Mouse (Mus musculus) CH12.LX (cell line): ENCODE measurements around the gene Doc2g. TPM values are rescaled to one million over a fixed set of nuclear protein-coding genes. Genes with fewer than 3 reads are reported as not detected.
"Not testable (repeated sequence)": the region's sequence is repeated elsewhere in the genome, so short reads cannot be mapped to it uniquely, and the experiment has no call there.

Experiments used
- DNase-seq: peaks from one replicate; pipeline ENCODE4 v3.0.0-alpha.2; 2013; ENCODE audit errors: extremely low read depth
- H3K27ac ChIP-seq: 2 replicates; pipeline ENCODE4 v1.5.1; 2012; ENCODE audit warnings: low read depth, mild to moderate bottlenecking, control low read depth, moderate library complexity; ENCODE audit not compliant: insufficient read depth
- H3K27me3 ChIP-seq: replicated peaks from 2 replicates; pipeline ENCODE3; 2012; ENCODE audit warnings: inconsistent platforms
- H3K36me3 ChIP-seq, 2 experiments: replicated peaks in 1 of 2; 2 replicates each; pipeline versions ENCODE3 to v1.6.1; 2012; ENCODE audit warnings: inconsistent platforms in 1 of 2, low read length in 1 of 2, mild to moderate bottlenecking in 1 of 2, mixed read lengths in 1 of 2, moderate library complexity in 1 of 2; ENCODE audit not compliant: control insufficient read depth in 1 of 2, insufficient read depth in 1 of 2
- H3K4me1 ChIP-seq, 2 experiments: 2 replicates each; pipeline ENCODE4 v1.6.1; 2012; ENCODE audit warnings: inconsistent platforms in 1 of 2, moderate library complexity in 1 of 2; ENCODE audit not compliant: insufficient read depth in 2 of 2, control insufficient read depth in 1 of 2
- H3K4me2 ChIP-seq: 2 replicates; pipeline ENCODE4 v1.6.1; 2012; ENCODE audit warnings: low read depth, mild to moderate bottlenecking, control low read depth; ENCODE audit not compliant: poor library complexity, insufficient read depth, severe bottlenecking
- H3K4me3 ChIP-seq, 3 experiments: fragments of 150-350 bp in 1 of 3; sonication (generic) in 1 of 3; replicated peaks in 1 of 3; 2 replicates each; pipeline versions ENCODE3 to v1.5.1; 2011 to 2012; ENCODE audit warnings: low read depth in 2 of 3, low read length in 2 of 3, mild to moderate bottlenecking in 2 of 3, moderate library complexity in 2 of 3, control low read depth in 1 of 3, improper control_type of control experiment in 1 of 3, inconsistent platforms in 1 of 3, mixed read lengths in 1 of 3; ENCODE audit not compliant: poor library complexity in 1 of 3
- H3K79me2 ChIP-seq: replicated peaks from 2 replicates; pipeline ENCODE4 v1.6.1; 2012; ENCODE audit warnings: mild to moderate bottlenecking, moderate library complexity; ENCODE audit not compliant: control insufficient read depth, poor library complexity, insufficient read depth, severe bottlenecking; ENCODE audit errors: extremely low read depth
- H3K9ac ChIP-seq: 2 replicates; pipeline ENCODE4 v1.6.1; 2012; ENCODE audit warnings: low read depth, mild to moderate bottlenecking, control low read depth, moderate library complexity; ENCODE audit not compliant: insufficient read depth
- H3K9me3 ChIP-seq: replicated peaks from 2 replicates; pipeline ENCODE3; 2012; ENCODE audit warnings: low read length, inconsistent platforms, mixed read lengths
- BHLHE40 ChIP-seq: IDR thresholded peaks from 2 replicates; pipeline ENCODE4 v1.6.1; 2011; ENCODE audit warnings: mild to moderate bottlenecking, low read depth, low read length, improper control_type of control experiment
- CHD1 ChIP-seq: IDR thresholded peaks from 2 replicates; pipeline ENCODE4 v1.6.1; 2012; ENCODE audit warnings: low read depth, low read length, improper control_type of control experiment, inconsistent platforms
- E2F4 ChIP-seq: IDR thresholded peaks from 2 replicates; pipeline ENCODE4 v1.6.1; 2011; ENCODE audit warnings: low read depth, low read length, improper control_type of control experiment; ENCODE audit not compliant: insufficient replicate concordance
- EP300 ChIP-seq: IDR thresholded peaks from 2 replicates; pipeline ENCODE4 v1.6.1; 2011; ENCODE audit warnings: low read length, improper control_type of control experiment
- ETS1 ChIP-seq: conservative IDR thresholded peaks from 2 replicates; pipeline ENCODE4 v1.6.1; 2012; ENCODE audit warnings: low read depth, mild to moderate bottlenecking, inconsistent platforms, low read length, improper control_type of control experiment, moderate library complexity
- HCFC1 ChIP-seq: IDR thresholded peaks from 2 replicates; pipeline ENCODE4 v1.6.1; 2012; ENCODE audit warnings: low read depth, mild to moderate bottlenecking, inconsistent platforms, low read length, improper control_type of control experiment
- JUN ChIP-seq: IDR thresholded peaks from 2 replicates; pipeline ENCODE4 v1.6.1; 2011; ENCODE audit warnings: low read depth, mild to moderate bottlenecking, low read length, improper control_type of control experiment, moderate library complexity; ENCODE audit not compliant: insufficient read depth
- JUND ChIP-seq: conservative IDR thresholded peaks from 2 replicates; pipeline ENCODE4 v1.6.1; 2011; ENCODE audit warnings: low read depth, low read length, improper control_type of control experiment
- KAT2A ChIP-seq: IDR thresholded peaks from 2 replicates; pipeline ENCODE4 v1.6.1; 2012; ENCODE audit warnings: low read length, improper control_type of control experiment, inconsistent platforms; ENCODE audit not compliant: insufficient replicate concordance
- MAX ChIP-seq: IDR thresholded peaks from 2 replicates; pipeline ENCODE4 v1.6.1; 2011; ENCODE audit warnings: low read length, improper control_type of control experiment
- MXI1 ChIP-seq: IDR thresholded peaks from 2 replicates; pipeline ENCODE4 v1.6.1; 2011; ENCODE audit warnings: mild to moderate bottlenecking, low read depth, low read length, improper control_type of control experiment
- PAX5 ChIP-seq: IDR thresholded peaks from 2 replicates; pipeline ENCODE4 v1.6.1; 2012; ENCODE audit warnings: low read length, inconsistent platforms, mixed read lengths
- POLR2A ChIP-seq: IDR thresholded peaks from 2 replicates; pipeline ENCODE4 v1.6.1; 2011; ENCODE audit warnings: low read depth, mild to moderate bottlenecking, improper control_type of control experiment, low read length
- RAD21 ChIP-seq: IDR thresholded peaks from 2 replicates; pipeline ENCODE4 v1.6.1; 2011; ENCODE audit warnings: low read depth, mild to moderate bottlenecking, low read length, improper control_type of control experiment, moderate library complexity
- RCOR1 ChIP-seq: conservative IDR thresholded peaks from 2 replicates; pipeline ENCODE4 v1.6.1; 2012; ENCODE audit warnings: low read depth, mild to moderate bottlenecking, inconsistent platforms, low read length, improper control_type of control experiment
- SMC3 ChIP-seq: IDR thresholded peaks from 2 replicates; pipeline ENCODE4 v1.6.1; 2011; ENCODE audit warnings: low read depth, low read length, improper control_type of control experiment
- TBP ChIP-seq: conservative IDR thresholded peaks from 2 replicates; pipeline ENCODE4 v1.6.1; 2011; ENCODE audit warnings: low read depth, low read length, improper control_type of control experiment
- TCF12 ChIP-seq: IDR thresholded peaks from 2 replicates; pipeline ENCODE4 v1.6.1; 2014; ENCODE audit warnings: low read depth, mild to moderate bottlenecking, inconsistent platforms, low read length, improper control_type of control experiment
- USF1 ChIP-seq: IDR thresholded peaks from 2 replicates; pipeline ENCODE4 v1.6.1; 2014; ENCODE audit warnings: low read depth, mild to moderate bottlenecking, inconsistent platforms, low read length, improper control_type of control experiment
- ZNF384 ChIP-seq: IDR thresholded peaks from 2 replicates; pipeline ENCODE4 v1.6.1; 2012; ENCODE audit warnings: low read depth, low read length, improper control_type of control experiment, inconsistent platforms
- dilution Hi-C: fragments of 300-500 bp; cut with MboI; formaldehyde crosslinking; loops from 2 replicates; pipeline ENCODE4 v1.14.3; 2020; ENCODE audit warnings: low sequenced_read_pairs; ENCODE audit not compliant: extremely low pct_unique_long_range_greater_than_20kb, extremely low pct_ligation_motif_present
- in situ Hi-C: fragments of 300-500 bp; cut with MboI; formaldehyde crosslinking; loops from 3 replicates; pipeline ENCODE4 v1.14.3; 2019; ENCODE audit warnings: low sequenced_read_pairs, low pct_ligation_motif_present, low pct_unique_long_range_greater_than_20kb, mixed read lengths
- polyA plus RNA-seq: library from polyadenylated mRNA; unstranded; fragments of >175 nt; gene quantifications from 2 replicates; pipeline ENCODE4 v1.2.1, GENCODE M21; 2012; ENCODE audit warnings: low read depth; ENCODE audit not compliant: insufficient read length
- total RNA-seq, 2 experiments: library from RNA; depleted of rRNA; stranded (reverse); fragments of 300-350 nt in 1 of 2; fragments of >200 nt in 1 of 2; gene quantifications; 2 replicates each; pipeline ENCODE4 v1.2.3; 2012 to 2014

Doc2g gene
- total and polyA plus RNA-seq, 3 experiments = 2.1 to 6.4 (median 5.2) TPM

- Histone ChIP-seq H3K27me3 (no peaks in the 10 kb centered on the region), H3K79me2 (no peaks in the 10 kb centered on the region), H3K27ac (no peak overlapping the region), H3K36me3 (no peaks in the 10 kb centered on the region), H3K9ac (no peak overlapping the region), H3K4me3 (no peak overlapping the region), H3K4me1 (peaks cover 2 to 9% of the 10 kb centered on the region in 2 experiments; a peak in 3 of 4 replicates), H3K4me2 (no peak overlapping the region), H3K9me3 (no peaks in the 10 kb centered on the region)
- dilution Hi-C loops (no loop called here), in situ Hi-C loops (no loop called here)
- DNase-seq = no peak
- TF ChIP-seq KAT2A (no peak), POLR2A (no peak), ZNF384 (no peak), CHD1 (no peak), TBP (no peak), EP300 (no peak), MAX (no peak), USF1 (no peak), E2F4 (no peak), TCF12 (no peak), SMC3 (no peak)
These were observed 47.3 kb upstream of the Doc2g start for GRCm38 (mm10) chr19:3955804-3956203.

- H3K9ac ChIP-seq, H3K36me3 ChIP-seq, DNase-seq, H3K27me3 ChIP-seq, H3K9me3 ChIP-seq, H3K4me3 ChIP-seq, H3K4me1 ChIP-seq, dilution Hi-C loops, H3K27ac ChIP-seq, H3K79me2 ChIP-seq, in situ Hi-C loops, H3K4me2 ChIP-seq: not testable (repeated sequence)
These were observed 45.6 kb upstream of the Doc2g start for GRCm38 (mm10) chr19:3957296-3958036.

- Histone ChIP-seq H3K27me3 (no peaks in the 10 kb centered on the region), H3K4me2 (no peak within 1 kb of the TSS), H3K9me3 (no peaks in the 10 kb centered on the region), H3K27ac (no peak within 1 kb of the TSS), H3K4me3 (no peak within 1 kb of the TSS), H3K36me3 (no peaks in the 10 kb centered on the region), H3K9ac (no peak within 1 kb of the TSS), H3K4me1 (peaks cover 2 to 9% of the 10 kb centered on the region in 2 experiments; a peak in 2 of 4 replicates), H3K79me2 (no peaks in the 10 kb centered on the region)
- dilution Hi-C loops = no loop called here
- no peak for DNase-seq
- TF ChIP-seq JUND (no peak), USF1 (no peak), MXI1 (no peak), HCFC1 (no peak), PAX5 (no peak), ETS1 (no peak), BHLHE40 (no peak), JUN (no peak), MAX (no peak), RAD21 (no peak), SMC3 (no peak), RCOR1 (no peak)
- in situ Hi-C loops = no loop called here
These were observed 44.6 kb upstream of the Doc2g start, which contains the start of gene Aldh3b3 for GRCm38 (mm10) chr19:3958470-3958869. Gene Aldh3b3 (plus strand): TSS chr19:3958645.
